Mouse (Mus musculus) erythroblast, adult 5-6 weeks (primary cell): ENCODE measurements around the gene Trmt11. TPM values are rescaled to one million over a fixed set of nuclear protein-coding genes. Genes with fewer than 3 reads are reported as not detected.

ENCODE experiments used
- total RNA-seq, 2 experiments: library from RNA; stranded (forward) in 1 of 2; stranded (reverse) in 1 of 2; fragments of 150-400 nt in 1 of 2; fragments of 200-764, 138-1000 nt in 1 of 2; gene quantifications; 2 replicates each; pipeline versions ENCODE4 v1.2.3 to v1.2.4; 2015 to 2017; ENCODE audit warnings: low replicate concordance in 2 of 2

Gene Trmt11
- total RNA-seq, 2 experiments from 2014 or later = 6.3 to 9.6 TPM

Other genes with a start within 250 kb of the Trmt11 start
- 11.0 and 24.5 TPM in 2 replicates for gene Hint3, start 28.9 kb upstream of the Trmt11 start, total RNA-seq (2015; ENCODE audit: low replicate concordance)
- 13.1 and 16.7 TPM in 2 replicates for gene Hint3, start 28.9 kb upstream of the Trmt11 start, total RNA-seq (2017; ENCODE audit: low replicate concordance)
- 129 and 168 TPM in 2 replicates for gene Ncoa7, start 202.6 kb upstream of the Trmt11 start, total RNA-seq (2015; ENCODE audit: low replicate concordance)
- 257 and 280 TPM in 2 replicates for gene Ncoa7, start 202.6 kb upstream of the Trmt11 start, total RNA-seq (2017; ENCODE audit: low replicate concordance)
- gene Hey2, start 242.1 kb upstream of the Trmt11 start, total RNA-seq (2015; ENCODE audit: low replicate concordance) = not detected in 2 replicates
- gene Hey2, start 242.1 kb upstream of the Trmt11 start, total RNA-seq (2017; ENCODE audit: low replicate concordance) = not detected in 2 replicates